Mouse (Mus musculus) heart, adult 9 months (tissue): ENCODE results near the gene Ints14.
A peak's percentile ranks its signal among the peaks of the same experiment; 100 is the strongest.
"Not testable (repeated sequence)": the region's sequence is repeated elsewhere in the genome, so short reads cannot be mapped to it uniquely, and the experiment has no call there.

Experiments used
- DNase-seq, 2 experiments: peaks; one replicate each; pipeline ENCODE4 v3.0.0; 2022; ENCODE audit warnings: low spot score in 2 of 2

Ints14 gene

GRCm38 (mm10) chr9:64952055-64952454 lies 8.7 kb upstream of the Ints14 start:
- no peak for DNase-seq

GRCm38 (mm10) chr9:64953190-64953589 lies 7.5 kb upstream of the Ints14 start:
- no peak for DNase-seq

GRCm38 (mm10) chr9:64956337-64956736 lies 4.4 kb upstream of the Ints14 start:
- no peak for DNase-seq

- no peak for DNase-seq
Measured at GRCm38 (mm10) chr9:64957276-64957675, 3.4 kb upstream of the Ints14 start.

GRCm38 (mm10) chr9:64960978-64961320 lies 244 bp downstream of the Ints14 start:
- DNase-seq: no peak

- peak in 1 of 2 experiments; percentile 7 for DNase-seq
Measured at GRCm38 (mm10) chr9:64980548-64980947, 19.8 kb downstream of the Ints14 start.

- DNase-seq: no peak
Measured at GRCm38 (mm10) chr9:64981904-64982303, 21.2 kb downstream of the Ints14 start.

- no peak for DNase-seq
Measured at GRCm38 (mm10) chr9:64985037-64985794, 24.5 kb downstream of the Ints14 start.

GRCm38 (mm10) chr9:64985807-64986206 lies 25.1 kb downstream of the Ints14 start:
- no peak for DNase-seq

GRCm38 (mm10) chr9:64987651-64988050 lies 26.9 kb downstream of the Ints14 start:
- DNase-seq: no peak

GRCm38 (mm10) chr9:64988443-64988842 lies 27.7 kb downstream of the Ints14 start:
- no peak for DNase-seq

- DNase-seq: no peak
Measured at GRCm38 (mm10) chr9:64990291-64990690, 29.6 kb downstream of the Ints14 start.

- not testable (repeated sequence) for DNase-seq
Measured at GRCm38 (mm10) chr9:64995464-64995863, 34.8 kb downstream of the Ints14 start.

- no peak for DNase-seq
Measured at GRCm38 (mm10) chr9:65001481-65001880, 40.8 kb downstream of the Ints14 start.

- no peak for DNase-seq
Measured at GRCm38 (mm10) chr9:65005737-65006136, 45.0 kb downstream of the Ints14 start.

GRCm38 (mm10) chr9:65010632-65011031 lies 49.9 kb downstream of the Ints14 start:
- no peak for DNase-seq

GRCm38 (mm10) chr9:65011304-65011703 lies 50.6 kb downstream of the Ints14 start:
- no peak for DNase-seq

GRCm38 (mm10) chr9:65015461-65016222 lies 54.9 kb downstream of the Ints14 start:
- no peak for DNase-seq

- no peak for DNase-seq
Measured at GRCm38 (mm10) chr9:65016241-65016977, 55.7 kb downstream of the Ints14 start.

GRCm38 (mm10) chr9:65016978-65017827 lies 56.5 kb downstream of the Ints14 start:
- DNase-seq: no peak

- DNase-seq: no peak
Measured at GRCm38 (mm10) chr9:65017896-65018295, 57.2 kb downstream of the Ints14 start.
